In genomic region chr11:116693899-116694249, GRCm38 (mm10) we compare ENCODE assay signal across 8 mouse cellular contexts. TPM values are rescaled to one million over a fixed set of nuclear protein-coding genes. Genes with fewer than 3 reads are reported as not detected.
A peak's percentile ranks its signal among the peaks of the same experiment; 100 is the strongest.
DNase-seq lines count a peak whose midpoint lies in the region; ATAC-seq and TF ChIP-seq lines count a peak whose summit lies in the region.

No protein-coding gene starts in this region.

- peak overlapping the region; percentile 80 for H3K4me3 ChIP-seq in gastrocnemius, adult 2 months
- peak overlapping the region; percentile 79 for H3K4me3 ChIP-seq in testis, adult 2 months (ENCODE audit: control insufficient read depth, low read depth, low read length)
- peak overlapping the region; percentile 39 for H3K4me3 ChIP-seq in liver, embryonic 12.5 days

- peaks cover 3% of the 10 kb centered on the region for H3K4me1 ChIP-seq in testis, adult 2 months (ENCODE audit: control insufficient read depth, insufficient read depth, low read length)
- peaks cover 11% of the 10 kb centered on the region; the same call in 1 of the 2 replicates for H3K4me1 ChIP-seq in liver, embryonic 12.5 days

- H3K27ac ChIP-seq in gastrocnemius, adult 2 months = peak overlapping the region; percentile 87
- H3K27ac ChIP-seq in testis, adult 2 months (ENCODE audit: control insufficient read depth, insufficient read depth, low read depth, low read length) = no peak overlapping the region
- no peak overlapping the region for H3K27ac ChIP-seq in liver, embryonic 12.5 days

- intact Hi-C loops in gastrocnemius, adult 2 months (cut with DNase I) = no loop called here

- no peak for TF ChIP-seq CTCF in gastrocnemius, adult 2 months (IDR thresholded peaks at IDR 0.05)
- no peak for TF ChIP-seq CTCF in testis, adult 2 months (IDR thresholded peaks at IDR 0.05; ENCODE audit: control insufficient read depth, insufficient read depth, insufficient replicate concordance, low read depth, low read length)

- H3K9me3 ChIP-seq in liver, embryonic 12.5 days (replicated peaks) = no peaks in the 10 kb centered on the region

- H3K36me3 ChIP-seq in testis, adult 2 months (ENCODE audit: control insufficient read depth, insufficient read depth, low read length) = no peaks in the 10 kb centered on the region
- H3K36me3 ChIP-seq in liver, embryonic 12.5 days = no peaks in the 10 kb centered on the region

- no peak for DNase-seq in gastrocnemius, adult 2 months
- no peak for DNase-seq in gastrocnemius, postnatal 25 days
- DNase-seq in testis, postnatal 10 days (ENCODE audit: low spot score) = no peak
- peak; percentile 46 for DNase-seq in yolk sac, embryonic 10.5 days (ENCODE audit: low spot score)
- DNase-seq in adipocyte (ENCODE audit: low spot score) = no peak
- no peak for DNase-seq in gastrocnemius, postnatal 4 days (ENCODE audit: low spot score in 2 of 2)

- H3K27me3 ChIP-seq in testis, adult 2 months (ENCODE audit: control insufficient read depth, insufficient read depth, low read length) = no peaks in the 10 kb centered on the region
- H3K27me3 ChIP-seq in liver, embryonic 12.5 days (replicated peaks) = peaks cover 61% of the 10 kb centered on the region

- H3K9ac ChIP-seq in liver, embryonic 12.5 days = no peak overlapping the region

- peak overlapping the region; percentile 61 for H3K4me2 ChIP-seq in liver, embryonic 12.5 days

- no peak for TF ChIP-seq POLR2A in testis, adult 2 months (IDR thresholded peaks at IDR 0.05; ENCODE audit: control insufficient read depth, low read depth, low read length)

- ATAC-seq in liver, embryonic 12.5 days = no peak

- WGBS in liver, embryonic 12.5 days (ENCODE audit: insufficient replicate concordance) = 40% methylated on average over 4 of the region's 4 CpGs

RNA-seq across cellular contexts. Expression of gene Cygb, which starts 39.8 kb away (rescaled TPM):
- total RNA-seq in gastrocnemius, adult 2 months (2021) = 10 to 100 TPM in 1 of 2 experiments, 1 to 10 TPM in 1; 9.6 to 14.7 TPM
- 10 to 100 TPM in 1 of 2 experiments, 1 to 10 TPM in 1; 7.5 to 14.7 TPM for total RNA-seq in gastrocnemius, postnatal 25 days (2021)
- polyA plus RNA-seq in testis, adult 2 months (2012; rRNA removed) = 3.7 and 5.5 TPM in 2 replicates
- polyA plus RNA-seq in liver, embryonic 12.5 days (2016; fragmentation: Nextera tagmentation; extraction: Ambion mirVana) = 0.83 and 1.2 TPM in 2 replicates
- 10 to 100 TPM; 26.5 to 30.5 TPM for total RNA-seq in gastrocnemius, postnatal 4 days (2021)

RNA-seq across cellular contexts. Expression of gene Prcd, which starts 40.5 kb away (rescaled TPM):
- total RNA-seq in gastrocnemius, adult 2 months (2021) = 1 to 10 TPM in 1 of 2 experiments, not detected in 1; 1.0 TPM
- total RNA-seq in gastrocnemius, postnatal 25 days (2021) = under 1 TPM in 1 of 2 experiments, not detected in 1; 0.35 TPM
- 7.8 and 8.4 TPM in 2 replicates for polyA plus RNA-seq in testis, adult 2 months (2012; rRNA removed)
- polyA plus RNA-seq in liver, embryonic 12.5 days (2016; fragmentation: Nextera tagmentation; extraction: Ambion mirVana) = 0.19 and 0.41 TPM in 2 replicates
- under 1 TPM; 0.86 to 0.91 TPM for total RNA-seq in gastrocnemius, postnatal 4 days (2021)
